Mouse (Mus musculus) urinary bladder, adult 2 months (tissue): ENCODE results near the gene Dmrta2. TPM values are rescaled to one million over a fixed set of nuclear protein-coding genes. Genes with fewer than 3 reads are reported as not detected.

Experiments used
- DNase-seq: peaks from one replicate; pipeline ENCODE4 v3.0.0; 2022; ENCODE audit warnings: low spot score
- polyA plus RNA-seq: library from polyadenylated mRNA; depleted of rRNA; stranded (reverse); fragments of >200 nt; gene quantifications from 2 replicates; pipeline ENCODE4 v1.2.3, GENCODE M21; 2012; rRNA removed

Dmrta2 gene
- 0.22 and 0.28 TPM in 2 replicates for polyA plus RNA-seq

GRCm38 (mm10) chr4:109977148-109978067 lies at the start of gene Dmrta2:
Gene Dmrta2 (plus strand): TSS chr4:109978053.
- no peak for DNase-seq

DNA sequence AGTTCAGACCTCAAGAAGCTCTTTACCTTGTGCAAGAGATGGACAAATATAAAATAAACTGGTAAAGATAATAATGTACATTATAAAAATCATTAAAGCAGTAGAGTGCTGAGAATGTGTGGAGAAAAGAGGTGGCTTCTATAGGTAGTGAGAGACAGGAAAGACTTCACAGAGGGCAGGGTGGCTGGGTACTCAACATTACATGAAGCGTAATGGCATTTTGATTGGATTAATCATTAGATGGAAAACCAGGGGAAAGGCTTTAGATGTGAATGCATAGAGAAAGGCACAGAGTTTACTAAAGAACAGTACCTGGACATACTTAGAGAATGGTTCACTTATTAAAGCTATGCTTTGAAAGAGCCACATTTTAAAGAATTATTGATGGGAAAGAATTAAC lies 48.8 kb upstream of the Dmrta2 start:
- no peak for DNase-seq

- no peak for DNase-seq
Observed at GRCm38 (mm10) chr4:109930445-109930844, 47.4 kb upstream of the Dmrta2 start.

DNA sequence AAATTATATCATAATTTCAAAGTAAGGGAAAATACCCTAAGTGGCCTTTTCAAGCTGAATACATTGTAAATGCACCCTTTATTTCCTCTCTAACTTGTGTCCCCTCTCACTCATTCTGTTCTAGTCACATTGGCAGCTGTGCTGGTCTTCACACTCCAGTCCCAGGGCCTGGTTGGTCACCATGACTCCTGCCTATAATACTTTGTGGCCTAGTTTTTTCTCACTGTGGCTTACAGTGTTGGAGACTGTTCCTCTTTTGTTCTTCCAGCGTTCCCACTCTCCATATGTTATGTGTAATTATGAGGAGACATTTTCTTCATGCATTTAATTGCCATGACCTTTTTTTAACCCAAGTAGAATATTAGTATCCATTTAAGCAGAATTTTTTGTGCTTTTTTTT lies 46.9 kb upstream of the Dmrta2 start:
- no peak for DNase-seq

GRCm38 (mm10) chr4:109936557-109936956 lies 41.3 kb upstream of the Dmrta2 start:
- no peak for DNase-seq

- DNase-seq, result no peak
Observed at GRCm38 (mm10) chr4:109939291-109939690, 38.6 kb upstream of the Dmrta2 start.

GRCm38 (mm10) chr4:109945554-109945953 lies 32.3 kb upstream of the Dmrta2 start:
- no peak for DNase-seq

- no peak for DNase-seq
Observed at GRCm38 (mm10) chr4:109949307-109949706, 28.5 kb upstream of the Dmrta2 start.

- DNase-seq, result no peak
Observed at GRCm38 (mm10) chr4:109953509-109953908, 24.3 kb upstream of the Dmrta2 start.

DNA sequence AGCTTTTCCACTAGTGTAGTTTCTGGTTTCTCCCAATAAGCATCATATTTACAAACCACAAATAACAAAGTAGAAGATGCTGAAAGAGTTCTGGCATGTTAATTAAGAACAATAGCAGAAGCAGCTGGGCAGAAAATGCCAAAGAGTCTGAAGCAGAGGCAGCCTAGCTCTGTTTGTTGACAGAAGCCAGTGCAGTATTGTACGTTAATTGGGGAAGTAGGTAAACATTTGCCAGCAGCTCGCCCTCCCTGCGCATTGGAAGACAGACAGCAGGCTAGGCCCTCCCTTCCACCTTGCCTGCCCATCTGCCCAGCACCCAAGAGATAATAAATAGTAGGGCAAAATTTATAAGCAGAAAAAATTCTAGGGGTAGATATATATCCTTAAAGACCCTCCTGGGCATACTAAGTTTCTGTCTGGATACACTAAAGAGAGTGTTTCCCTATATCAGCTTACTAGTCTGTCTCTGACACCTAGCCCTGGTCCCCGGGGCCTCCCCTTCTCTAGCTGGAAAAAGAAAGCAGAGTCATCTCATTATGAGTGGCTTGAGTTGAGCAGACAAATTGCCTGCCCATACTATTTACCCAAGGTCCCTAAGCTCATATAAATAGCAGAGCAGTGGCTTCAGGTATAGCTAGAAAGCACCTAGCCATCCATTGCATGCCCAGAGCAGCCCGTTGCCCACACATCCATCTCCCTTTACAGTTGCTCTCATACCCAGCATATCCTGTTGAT lies 17.5 kb upstream of the Dmrta2 start:
- no peak for DNase-seq

DNA sequence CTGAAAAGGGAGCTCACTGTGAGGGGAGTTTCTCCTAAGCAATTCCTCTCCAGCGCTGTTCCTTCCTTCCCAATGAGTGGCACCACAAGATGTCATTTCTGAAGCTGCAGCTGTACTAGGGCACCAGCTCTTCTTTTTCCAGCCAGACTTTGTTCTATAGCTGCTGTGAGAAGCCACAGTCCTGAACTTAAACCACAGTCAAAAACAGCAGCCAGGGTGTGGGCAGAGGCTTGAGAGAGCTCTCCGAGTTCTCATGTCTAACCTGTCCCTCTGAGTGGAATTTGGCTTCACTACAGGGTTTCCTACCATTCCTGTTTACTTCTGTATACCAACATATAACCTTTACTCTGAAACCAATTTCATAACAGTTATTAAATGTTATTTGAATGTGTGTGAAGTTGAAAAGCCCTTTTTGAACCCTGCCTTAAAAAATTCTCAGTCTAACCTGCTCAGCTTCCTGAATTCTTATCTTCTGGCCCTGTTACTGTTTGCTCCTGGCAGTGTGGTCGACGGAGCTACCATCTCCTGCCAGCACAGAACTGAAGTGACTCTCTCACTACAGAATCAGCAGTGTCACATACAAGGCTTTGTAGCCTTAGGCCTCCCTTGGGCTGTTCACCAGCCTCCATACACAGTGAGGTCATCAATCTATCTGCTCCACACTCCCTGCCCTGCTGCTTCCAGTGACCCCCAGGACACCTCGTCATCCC lies 14.1 kb upstream of the Dmrta2 start:
- DNase-seq, result no peak

- no peak for DNase-seq
Observed at GRCm38 (mm10) chr4:109969561-109969960, 8.3 kb upstream of the Dmrta2 start.

DNA sequence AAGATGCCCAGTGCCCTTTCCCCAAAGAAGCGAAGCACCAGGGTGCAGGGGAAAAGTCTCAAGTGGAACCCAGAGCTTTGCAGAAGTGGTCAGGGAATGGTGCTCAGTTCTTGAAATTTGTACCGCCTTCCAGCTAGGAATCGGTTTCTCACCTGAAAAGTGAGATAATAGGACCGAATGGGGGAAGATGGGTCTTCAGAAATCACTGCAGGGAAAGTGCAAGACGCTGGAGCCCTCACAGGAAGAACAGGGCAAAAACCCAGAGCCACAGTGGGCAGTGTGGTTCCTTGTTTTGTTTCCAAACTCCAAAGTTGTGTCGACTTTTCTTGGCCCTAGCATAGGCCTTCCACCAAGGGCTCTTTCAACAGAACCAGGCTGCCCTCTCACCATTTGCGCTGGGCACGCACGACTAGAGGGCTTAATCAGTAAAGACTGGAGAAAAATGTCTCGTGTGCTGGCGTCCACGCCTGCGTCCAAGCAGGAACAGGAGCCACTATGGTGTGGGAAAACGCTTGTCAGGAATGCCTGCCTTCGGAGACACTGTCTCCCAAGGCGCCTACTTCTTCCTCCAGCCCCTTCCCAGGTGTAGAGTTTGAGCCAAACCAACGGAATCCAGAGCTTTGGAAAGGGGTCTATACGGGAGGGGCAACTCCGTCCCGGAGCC lies 3.7 kb upstream of the Dmrta2 start:
- no peak for DNase-seq

GRCm38 (mm10) chr4:109974655-109975380 lies 3.0 kb upstream of the Dmrta2 start:
- no peak for DNase-seq

DNA sequence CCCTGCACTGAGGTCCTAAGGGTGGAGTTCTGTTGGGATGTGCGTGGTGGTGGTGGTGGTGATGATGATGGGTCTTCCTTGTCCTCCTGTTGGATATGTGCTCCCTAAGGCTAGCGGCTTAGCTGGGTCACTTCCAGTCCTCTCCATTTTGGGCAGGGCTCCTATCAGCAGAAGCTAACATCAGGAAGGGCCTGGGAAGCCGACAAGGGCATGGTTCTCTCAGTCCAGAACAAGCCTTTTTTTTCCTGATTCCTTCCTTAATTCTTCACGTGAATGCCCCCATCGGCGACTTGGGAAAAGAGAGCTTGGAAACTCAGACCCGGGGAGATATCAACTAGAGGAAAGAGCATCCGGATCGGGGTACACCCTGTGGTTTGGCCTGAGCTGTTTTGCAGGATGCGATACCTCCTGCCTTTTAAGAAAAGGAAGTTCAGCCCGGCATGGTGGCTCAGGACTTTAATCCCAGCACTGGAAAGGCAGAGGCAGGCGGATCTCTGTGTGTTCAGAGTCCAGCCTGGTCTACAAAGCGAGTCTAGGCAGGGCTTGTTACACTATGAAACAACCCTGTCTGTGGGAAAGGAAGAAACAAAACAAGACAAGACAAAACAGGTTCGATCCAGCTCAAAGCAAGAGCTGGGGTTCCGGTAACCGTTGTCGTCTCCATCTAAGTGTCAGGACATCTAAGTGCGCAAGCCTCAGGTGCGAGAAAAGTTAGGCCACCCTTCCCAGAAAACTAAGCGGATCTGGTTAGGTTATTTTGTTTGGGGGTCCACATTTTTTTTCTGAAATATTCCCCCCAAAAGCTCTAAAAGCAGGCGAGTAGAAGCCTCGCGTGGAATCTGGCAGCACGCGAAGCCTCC lies 2.2 kb upstream of the Dmrta2 start:
- DNase-seq, result no peak

GRCm38 (mm10) chr4:109976273-109977147 lies 1.3 kb upstream of the Dmrta2 start:
- DNase-seq, result no peak

GRCm38 (mm10) chr4:109978068-109978857 lies 410 bp downstream of the Dmrta2 start:
- no peak for DNase-seq

- DNase-seq, result no peak
Observed at GRCm38 (mm10) chr4:109978858-109979340, 1.0 kb downstream of the Dmrta2 start.
